In genomic region chr13:45600443-45600842, GRCm38 (mm10) we compare ENCODE assay signal across 17 mouse cellular contexts.
DNase-seq lines count a peak whose midpoint lies in the region; ATAC-seq and TF ChIP-seq lines count a peak whose summit lies in the region.
"Had no signal": no experiment of that assay in that cellular context is flagged by ENCODE, and none has a peak within 500 bp of the region (broad histone marks: within the 10 kb centered on the region; RNA-seq: fewer than 3 reads in every experiment).

No protein-coding gene starts in this region.

- no peak for TF ChIP-seq CTCF in brain, embryonic 14.5 days (IDR thresholded peaks at IDR 0.05; ENCODE audit: borderline replicate concordance, extremely low read depth, insufficient read depth, insufficient read length)
- no peak for TF ChIP-seq CTCF in cerebellum, adult 2 months (IDR thresholded peaks at IDR 0.05; ENCODE audit: borderline replicate concordance, insufficient read depth, low read depth, low read length)

- peak; percentile 34 for DNase-seq in 416B (ENCODE audit: low read depth)
- DNase-seq in brain, embryonic 14.5 days (ENCODE audit: low read depth): peak; percentile 80
- no peak for DNase-seq in cerebellum, adult 2 months
- DNase-seq in heart, embryonic 10.5 days (ENCODE audit: low spot score): no peak
- DNase-seq in lung, postnatal 36 days: no peak
- DNase-seq: cerebellum, adult 11-12 months; heart, adult 11 months; heart, postnatal 10 days; left cerebral cortex, postnatal 4 days; lung, postnatal 10 days; thymus, postnatal 25 days had no signal

- H3K4me3 ChIP-seq in midbrain, embryonic 15.5 days: no peak overlapping the region
- no peak overlapping the region for H3K4me3 ChIP-seq in cerebellum, adult 2 months (replicated peaks; ENCODE audit: insufficient read depth, low read depth, low read length)
- no peak overlapping the region for H3K4me3 ChIP-seq in heart, embryonic 10.5 days
- H3K4me3 ChIP-seq: intestine, embryonic 15.5 days had no signal

- H3K9ac ChIP-seq in midbrain, embryonic 15.5 days: no peak overlapping the region
- H3K9ac ChIP-seq: intestine, embryonic 15.5 days; liver, embryonic 14.5 days had no signal

- no peak for TF ChIP-seq POLR2A in brain, embryonic 14.5 days (IDR thresholded peaks at IDR 0.05; ENCODE audit: borderline replicate concordance, extremely low read depth, insufficient read depth, insufficient read length, poor library complexity, severe bottlenecking)
- TF ChIP-seq POLR2A in cerebellum, adult 2 months (IDR thresholded peaks at IDR 0.05; ENCODE audit: borderline replicate concordance, insufficient read depth, low read length): no peak

- H3K27ac ChIP-seq in midbrain, embryonic 15.5 days: peak overlapping the region; percentile 60
- H3K27ac ChIP-seq in cerebellum, adult 2 months (ENCODE audit: insufficient read depth, low read length): no peak overlapping the region
- no peak overlapping the region for H3K27ac ChIP-seq in heart, embryonic 10.5 days
- H3K27ac ChIP-seq: intestine, embryonic 15.5 days; kidney, postnatal 0 days; liver, embryonic 14.5 days had no signal

- no peaks in the 10 kb centered on the region for H3K27me3 ChIP-seq in midbrain, embryonic 15.5 days (replicated peaks)
- no peaks in the 10 kb centered on the region for H3K27me3 ChIP-seq in cerebellum, adult 2 months (ENCODE audit: control insufficient read depth, insufficient read depth, low read length)
- no peaks in the 10 kb centered on the region for H3K27me3 ChIP-seq in heart, embryonic 10.5 days (ENCODE audit: insufficient read depth, poor library complexity, severe bottlenecking)
- H3K27me3 ChIP-seq: intestine, embryonic 15.5 days had no signal

- H3K4me1 ChIP-seq in midbrain, embryonic 15.5 days: peaks cover 9% of the 10 kb centered on the region
- H3K4me1 ChIP-seq in cerebellum, adult 2 months (ENCODE audit: control insufficient read depth, insufficient read depth, low read length): no peaks in the 10 kb centered on the region
- H3K4me1 ChIP-seq in heart, embryonic 10.5 days: peaks cover 6% of the 10 kb centered on the region; the same call in 1 of the 2 replicates
- H3K4me1 ChIP-seq: intestine, embryonic 15.5 days had no signal

- WGBS in midbrain, embryonic 15.5 days: 28% methylated on average over 6 of the region's 6 CpGs
- WGBS in cerebellum, adult 2 months: 59% methylated on average over 6 of the region's 6 CpGs
- WGBS in heart, embryonic 10.5 days: 74% methylated on average over 6 of the region's 6 CpGs

- peak; percentile 91 for ATAC-seq in granulocyte monocyte progenitor cell, adult 5-6 weeks (replicated peaks; ENCODE audit: poor library complexity, severe bottlenecking)
- ATAC-seq in midbrain, embryonic 15.5 days (replicated peaks): 0 out of 2 replicates have a peak, but pooled peaks have one; percentile 50
- ATAC-seq: activated CD4-positive, CD25-positive, alpha-beta regulatory T cell, adult 4 months; intestine, embryonic 15.5 days had no signal

- H3K36me3 ChIP-seq in midbrain, embryonic 15.5 days (replicated peaks): no peaks in the 10 kb centered on the region
- H3K36me3 ChIP-seq in heart, embryonic 10.5 days: no peaks in the 10 kb centered on the region
- H3K36me3 ChIP-seq: intestine, embryonic 15.5 days had no signal

- no peak overlapping the region for H3K4me2 ChIP-seq in midbrain, embryonic 15.5 days
- H3K4me2 ChIP-seq: intestine, embryonic 15.5 days had no signal

- H3K9me3 ChIP-seq in midbrain, embryonic 15.5 days: no peaks in the 10 kb centered on the region
- no peaks in the 10 kb centered on the region for H3K9me3 ChIP-seq in heart, embryonic 10.5 days
- H3K9me3 ChIP-seq: intestine, embryonic 15.5 days had no signal

Comparison
In these comparisons a context has a peak if more than half of its experiments do, and no peak if none do; other contexts are left out.
1. DNase-seq: peak in 416B (single experiment) and brain, embryonic 14.5 days (single experiment); none in cerebellum, adult 2 months (0 of 2), heart, embryonic 10.5 days (single experiment) and lung, postnatal 36 days (single experiment).